Mouse (Mus musculus) forebrain, embryonic 13.5 days (tissue): ENCODE measurements around the gene Dnajc1. TPM values are rescaled to one million over a fixed set of nuclear protein-coding genes. Genes with fewer than 3 reads are reported as not detected.
A peak's percentile ranks its signal among the peaks of the same experiment; 100 is the strongest.

ENCODE experiments used
- ATAC-seq: fragments of 200-750 bp; cut with Nextera tagmentation; 2 replicates; pipeline ENCODE4 v1.8.0; 2017
- H3K27ac ChIP-seq: fragments of 300-500 bp; sonication (generic); 2 replicates; pipeline ENCODE4 v1.5.1; 2015; ENCODE audit warnings: inconsistent platforms, mild to moderate bottlenecking, moderate library complexity
- H3K27me3 ChIP-seq: fragments of 300-500 bp; sonication (generic); 2 replicates; pipeline ENCODE4 v1.6.1; 2015; ENCODE audit warnings: mild to moderate bottlenecking, inconsistent platforms
- H3K36me3 ChIP-seq: fragments of 300-500 bp; sonication (generic); 2 replicates; pipeline ENCODE4 v1.6.1; 2015; ENCODE audit warnings: mild to moderate bottlenecking, inconsistent platforms; ENCODE audit not compliant: poor library complexity, severe bottlenecking
- H3K4me1 ChIP-seq: fragments of 300-500 bp; sonication (generic); 2 replicates; pipeline ENCODE4 v1.6.1; 2015; ENCODE audit warnings: inconsistent platforms
- H3K4me2 ChIP-seq: fragments of 300-500 bp; sonication (generic); 2 replicates; pipeline ENCODE4 v1.6.1; 2015; ENCODE audit warnings: inconsistent platforms, mild to moderate bottlenecking, moderate library complexity
- H3K4me3 ChIP-seq: fragments of 300-500 bp; sonication (generic); 2 replicates; pipeline ENCODE4 v1.5.1; 2015; ENCODE audit warnings: mild to moderate bottlenecking, inconsistent platforms
- H3K9ac ChIP-seq: fragments of 300-500 bp; sonication (generic); 2 replicates; pipeline ENCODE4 v1.6.1; 2015; ENCODE audit warnings: mild to moderate bottlenecking, inconsistent platforms
- H3K9me3 ChIP-seq: fragments of 300-500 bp; sonication (generic); replicated peaks from 2 replicates; pipeline ENCODE4 v1.6.1; 2016; ENCODE audit warnings: inconsistent platforms
- WGBS: fragments of 180-500 bp; shearing (Covaris S2); methylation state at CpG from one replicate; pipeline ENCODE4 v1.1.7; 2015; 5-methylcytosine and 5-hydroxymethylcytosine counted together
- polyA plus RNA-seq: library from polyadenylated mRNA; unstranded; fragments of >200 nt; fragmentation: Nextera tagmentation; extraction: Ambion mirVana; gene quantifications from 2 replicates; pipeline ENCODE4 v1.2.1, GENCODE M21; 2015

Gene Dnajc1
- polyA plus RNA-seq, 1 experiment from 2014 or later, result 32.5 TPM

- no peak overlapping the region for H3K4me3 ChIP-seq
- no peak overlapping the region for H3K27ac ChIP-seq
- H3K4me2 ChIP-seq, result no peak overlapping the region
- H3K9me3 ChIP-seq, result peaks cover 6% of the 10 kb centered on the region
- ATAC-seq, result no peak
- peaks cover 9% of the 10 kb centered on the region; the same call in 1 of the 2 replicates for H3K36me3 ChIP-seq
- no peaks in the 10 kb centered on the region for H3K4me1 ChIP-seq
- 97% methylated on average over 1 of the region's 1 CpGs for whole genome bisulfite sequencing
- no peak overlapping the region for H3K9ac ChIP-seq
- no peaks in the 10 kb centered on the region for H3K27me3 ChIP-seq
Measured at GRCm38 (mm10) chr2:18364402-18364801, 28.2 kb downstream of the Dnajc1 start.

GRCm38 (mm10) chr2:18355293-18355692 lies 37.3 kb downstream of the Dnajc1 start:
- H3K36me3 ChIP-seq, result no peaks in the 10 kb centered on the region
- no peak overlapping the region for H3K4me3 ChIP-seq
- H3K9ac ChIP-seq, result no peak overlapping the region
- H3K9me3 ChIP-seq, result no peaks in the 10 kb centered on the region
- H3K27ac ChIP-seq, result no peak overlapping the region
- no peak overlapping the region for H3K4me2 ChIP-seq
- ATAC-seq, result no peak
- no peaks in the 10 kb centered on the region for H3K27me3 ChIP-seq
- H3K4me1 ChIP-seq, result no peaks in the 10 kb centered on the region

- Histone ChIP-seq H3K9me3 (no peaks in the 10 kb centered on the region), H3K36me3 (no peaks in the 10 kb centered on the region), H3K27ac (no peak overlapping the region), H3K4me1 (no peaks in the 10 kb centered on the region), H3K27me3 (no peaks in the 10 kb centered on the region), H3K4me3 (no peak overlapping the region), H3K4me2 (no peak overlapping the region), H3K9ac (no peak overlapping the region)
- WGBS, result 90% methylated on average over 2 of the region's 2 CpGs
- ATAC-seq, result no peak
Measured at GRCm38 (mm10) chr2:18352620-18353019, 40.0 kb downstream of the Dnajc1 start.

GRCm38 (mm10) chr2:18343464-18343863 lies 49.2 kb downstream of the Dnajc1 start:
- Histone ChIP-seq H3K36me3 (no peaks in the 10 kb centered on the region), H3K4me2 (no peak overlapping the region), H3K27me3 (no peaks in the 10 kb centered on the region), H3K4me1 (no peaks in the 10 kb centered on the region), H3K4me3 (no peak overlapping the region), H3K9ac (no peak overlapping the region), H3K9me3 (no peaks in the 10 kb centered on the region; the same call in 1 of the 2 replicates), H3K27ac (no peak overlapping the region)
- WGBS, result 42% methylated on average over 2 of the region's 2 CpGs
- ATAC-seq, result peak; percentile 73; the same call in 1 of the 2 replicates

- ATAC-seq, result no peak
- no peak overlapping the region for H3K9ac ChIP-seq
- no peaks in the 10 kb centered on the region for H3K27me3 ChIP-seq
- H3K4me3 ChIP-seq, result no peak overlapping the region
- no peaks in the 10 kb centered on the region for H3K36me3 ChIP-seq
- peaks cover 8% of the 10 kb centered on the region for H3K9me3 ChIP-seq
- no peak overlapping the region for H3K27ac ChIP-seq
- no peak overlapping the region for H3K4me2 ChIP-seq
- peaks cover 16% of the 10 kb centered on the region for H3K4me1 ChIP-seq
- 88% methylated on average over 2 of the region's 2 CpGs for WGBS
Measured at GRCm38 (mm10) chr2:18318671-18319070, 74.0 kb downstream of the Dnajc1 start.

GRCm38 (mm10) chr2:18317503-18318281 lies 74.9 kb downstream of the Dnajc1 start:
- Histone ChIP-seq H3K4me2 (0 out of 2 replicates have a peak overlapping the region, but pooled peaks have one; percentile 1), H3K4me3 (no peak overlapping the region), H3K4me1 (peaks cover 16% of the 10 kb centered on the region), H3K36me3 (no peaks in the 10 kb centered on the region), H3K9ac (no peak overlapping the region), H3K9me3 (peaks cover 8% of the 10 kb centered on the region), H3K27me3 (no peaks in the 10 kb centered on the region), H3K27ac (no peak overlapping the region)
- ATAC-seq, result peak; percentile 64; the same call in 1 of the 2 replicates
- WGBS, result 23% methylated on average over 7 of the region's 7 CpGs

GRCm38 (mm10) chr2:18316909-18317308 lies 75.7 kb downstream of the Dnajc1 start:
- H3K9me3 ChIP-seq, result peaks cover 8% of the 10 kb centered on the region
- no peak overlapping the region for H3K9ac ChIP-seq
- no peak overlapping the region for H3K4me3 ChIP-seq
- peak; percentile 91 for ATAC-seq
- no peaks in the 10 kb centered on the region for H3K27me3 ChIP-seq
- peak overlapping the region; percentile 24; the same call in 1 of the 2 replicates for H3K4me2 ChIP-seq
- peaks cover 16% of the 10 kb centered on the region for H3K4me1 ChIP-seq
- H3K36me3 ChIP-seq, result no peaks in the 10 kb centered on the region
- no peak overlapping the region; the same call in 1 of the 2 replicates for H3K27ac ChIP-seq
- 8% methylated on average over 2 of the region's 2 CpGs for WGBS

GRCm38 (mm10) chr2:18310261-18311104 lies 82.1 kb downstream of the Dnajc1 start:
- no peaks in the 10 kb centered on the region for H3K36me3 ChIP-seq
- H3K4me2 ChIP-seq, result no peak overlapping the region
- H3K27ac ChIP-seq, result no peak overlapping the region
- H3K9ac ChIP-seq, result no peak overlapping the region
- H3K27me3 ChIP-seq, result no peaks in the 10 kb centered on the region
- 23% methylated on average over 4 of the region's 4 CpGs for WGBS
- peaks cover 9% of the 10 kb centered on the region; the same call in 1 of the 2 replicates for H3K4me1 ChIP-seq
- no peaks in the 10 kb centered on the region for H3K9me3 ChIP-seq
- no peak overlapping the region for H3K4me3 ChIP-seq
- ATAC-seq, result peak; percentile 89

- no peak overlapping the region for H3K9ac ChIP-seq
- WGBS, result 78% methylated on average over 7 of the region's 7 CpGs
- H3K4me3 ChIP-seq, result no peak overlapping the region
- ATAC-seq, result no peak
- peaks cover 6% of the 10 kb centered on the region; the same call in 1 of the 2 replicates for H3K4me1 ChIP-seq
- no peaks in the 10 kb centered on the region for H3K9me3 ChIP-seq
- no peak overlapping the region for H3K27ac ChIP-seq
- H3K36me3 ChIP-seq, result no peaks in the 10 kb centered on the region
- no peaks in the 10 kb centered on the region for H3K27me3 ChIP-seq
- no peak overlapping the region for H3K4me2 ChIP-seq
Measured at GRCm38 (mm10) chr2:18307440-18308305, 85.0 kb downstream of the Dnajc1 start.

GRCm38 (mm10) chr2:18300949-18301348 lies 91.7 kb downstream of the Dnajc1 start:
- no peaks in the 10 kb centered on the region for H3K4me1 ChIP-seq
- H3K27ac ChIP-seq, result no peak overlapping the region
- no peaks in the 10 kb centered on the region for H3K27me3 ChIP-seq
- ATAC-seq, result no peak
- no peak overlapping the region for H3K4me2 ChIP-seq
- no peaks in the 10 kb centered on the region for H3K9me3 ChIP-seq
- H3K9ac ChIP-seq, result no peak overlapping the region
- H3K4me3 ChIP-seq, result no peak overlapping the region
- WGBS, result 94% methylated on average over 3 of the region's 3 CpGs
- peaks cover 7% of the 10 kb centered on the region; the same call in 1 of the 2 replicates for H3K36me3 ChIP-seq

GRCm38 (mm10) chr2:18285175-18285574 lies 107.5 kb downstream of the Dnajc1 start:
- no peak overlapping the region for H3K4me2 ChIP-seq
- H3K27me3 ChIP-seq, result no peaks in the 10 kb centered on the region
- no peak overlapping the region for H3K27ac ChIP-seq
- peaks cover 11% of the 10 kb centered on the region for H3K36me3 ChIP-seq
- no peaks in the 10 kb centered on the region for H3K4me1 ChIP-seq
- H3K9ac ChIP-seq, result no peak overlapping the region
- 99% methylated on average over 6 of the region's 6 CpGs for WGBS
- no peak overlapping the region for H3K4me3 ChIP-seq
- no peak for ATAC-seq
- H3K9me3 ChIP-seq, result 0 out of 2 replicates have a peak, but pooled peaks cover 5% of the 10 kb centered on the region
